26 mouse cellular contexts compared by ENCODE assay signal in the genomic region with DNA sequence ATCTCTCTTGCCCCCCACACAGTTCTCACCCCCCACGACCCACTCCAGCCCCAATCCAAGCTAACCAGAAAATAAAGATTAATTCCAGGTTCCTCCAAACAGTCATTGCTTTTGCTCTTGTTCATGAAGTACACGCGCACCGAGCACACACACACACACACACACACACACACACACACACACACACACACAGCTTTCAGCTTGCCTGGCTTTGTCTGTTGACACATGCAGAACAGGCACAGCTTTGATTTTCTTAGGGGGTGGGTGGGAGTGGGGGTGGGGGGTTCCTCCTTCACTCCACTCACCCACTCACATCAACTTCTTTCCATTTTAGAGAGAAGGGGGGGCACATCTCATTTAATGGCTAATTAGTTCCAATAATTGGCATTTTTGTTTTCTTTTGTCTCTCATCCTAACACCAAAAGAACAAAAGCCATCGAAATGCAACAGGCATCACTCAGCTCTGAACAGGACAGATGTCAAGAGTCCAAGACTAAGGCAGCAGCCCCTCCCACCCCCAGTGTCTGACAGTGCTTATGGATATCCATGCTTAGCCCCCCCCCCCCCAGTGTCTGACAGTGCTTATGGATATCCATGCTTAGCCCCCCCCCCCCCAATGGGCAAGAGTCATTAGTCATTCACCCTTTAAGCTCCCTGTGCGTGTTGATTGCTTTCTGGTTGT. TPM values are rescaled to one million over a fixed set of nuclear protein-coding genes. Genes with fewer than 3 reads are reported as not detected.
DNase-seq lines count a peak whose midpoint lies in the region; ATAC-seq and TF ChIP-seq lines count a peak whose summit lies in the region.
"Had no signal": no experiment of that assay in that cellular context is flagged by ENCODE, and none has a peak within 500 bp of the region (broad histone marks: within the 10 kb centered on the region; RNA-seq: fewer than 3 reads in every experiment).

No protein-coding gene starts in this region.

- H3K4me2 ChIP-seq in midbrain, postnatal 0 days (ENCODE audit: low read depth, low read length, poor library complexity, severe bottlenecking) = no peak overlapping the region
- H3K4me2 ChIP-seq in midbrain, embryonic 11.5 days = no peak overlapping the region
- no peak overlapping the region for H3K4me2 ChIP-seq in lung, postnatal 0 days (replicated peaks; ENCODE audit: low read depth, low read length)
- H3K4me2 ChIP-seq: embryonic facial prominence, embryonic 13.5 days; heart, embryonic 15.5 days; intestine, embryonic 15.5 days; limb, embryonic 12.5 days; liver, embryonic 13.5 days; lung, embryonic 15.5 days; stomach, embryonic 15.5 days had no signal

- H3K36me3 ChIP-seq in midbrain, embryonic 10.5 days = no peaks in the 10 kb centered on the region
- no peaks in the 10 kb centered on the region for H3K36me3 ChIP-seq in midbrain, postnatal 0 days (ENCODE audit: insufficient read depth, low read length)
- no peaks in the 10 kb centered on the region for H3K36me3 ChIP-seq in embryonic facial prominence, embryonic 10.5 days (replicated peaks)
- H3K36me3 ChIP-seq in midbrain, embryonic 11.5 days (ENCODE audit: control insufficient read depth, insufficient read depth, low read length) = no peaks in the 10 kb centered on the region
- no peaks in the 10 kb centered on the region for H3K36me3 ChIP-seq in lung, postnatal 0 days (ENCODE audit: insufficient read depth, low read length)
- H3K36me3 ChIP-seq: embryonic facial prominence, embryonic 13.5 days; G1E; heart, embryonic 15.5 days; intestine, embryonic 15.5 days; limb, embryonic 12.5 days; liver, embryonic 13.5 days; lung, embryonic 15.5 days; stomach, embryonic 15.5 days had no signal

- no peak overlapping the region for H3K9ac ChIP-seq in midbrain, postnatal 0 days (replicated peaks; ENCODE audit: low read length, poor library complexity, severe bottlenecking)
- H3K9ac ChIP-seq in midbrain, embryonic 11.5 days (ENCODE audit: low read length) = no peak overlapping the region
- H3K9ac ChIP-seq in lung, postnatal 0 days (replicated peaks; ENCODE audit: low read depth) = no peak overlapping the region
- H3K9ac ChIP-seq: embryonic facial prominence, embryonic 13.5 days; heart, embryonic 15.5 days; intestine, embryonic 15.5 days; limb, embryonic 12.5 days; liver, embryonic 13.5 days; lung, embryonic 15.5 days; stomach, embryonic 15.5 days had no signal

- H3K4me1 ChIP-seq in midbrain, embryonic 10.5 days = peaks cover 54% of the 10 kb centered on the region
- H3K4me1 ChIP-seq in midbrain, postnatal 0 days (ENCODE audit: insufficient read depth, low read length) = 0 out of 2 replicates have a peak, but pooled peaks cover 3% of the 10 kb centered on the region
- peaks cover 36% of the 10 kb centered on the region for H3K4me1 ChIP-seq in embryonic facial prominence, embryonic 10.5 days
- peaks cover 7% of the 10 kb centered on the region; the same call in 1 of the 2 replicates for H3K4me1 ChIP-seq in midbrain, embryonic 11.5 days (ENCODE audit: control insufficient read depth, insufficient read depth, low read length)
- peaks cover 7% of the 10 kb centered on the region for H3K4me1 ChIP-seq in lung, postnatal 0 days (ENCODE audit: insufficient read depth, low read depth, low read length)

- H3K9me3 ChIP-seq in midbrain, embryonic 10.5 days (replicated peaks) = no peaks in the 10 kb centered on the region
- no peaks in the 10 kb centered on the region for H3K9me3 ChIP-seq in midbrain, postnatal 0 days (ENCODE audit: low read length)
- H3K9me3 ChIP-seq in embryonic facial prominence, embryonic 10.5 days = no peaks in the 10 kb centered on the region
- H3K9me3 ChIP-seq in midbrain, embryonic 11.5 days (ENCODE audit: control insufficient read depth, low read length) = no peaks in the 10 kb centered on the region
- H3K9me3 ChIP-seq in lung, postnatal 0 days (ENCODE audit: low read length) = no peaks in the 10 kb centered on the region
- H3K9me3 ChIP-seq: embryonic facial prominence, embryonic 13.5 days; G1E; heart, embryonic 15.5 days; intestine, embryonic 15.5 days; liver, embryonic 13.5 days; lung, embryonic 15.5 days; stomach, embryonic 15.5 days had no signal

- TF ChIP-seq EP300 in lung, postnatal 0 days (IDR thresholded peaks at IDR 0.05) = no peak

- no peak for ATAC-seq in midbrain, postnatal 0 days (ENCODE audit: low FRiP score)
- peak; percentile 45; the same call in 1 of the 2 replicates for ATAC-seq in midbrain, embryonic 11.5 days (ENCODE audit: low FRiP score)
- no peak for ATAC-seq in lung, postnatal 0 days
- ATAC-seq in frontal cortex, adult (ENCODE audit: low TSS enrichment) = no peak
- ATAC-seq: intestine, embryonic 15.5 days had no signal

- TF ChIP-seq CTCF in midbrain, postnatal 0 days (IDR thresholded peaks at IDR 0.05) = no peak
- TF ChIP-seq CTCF in lung, postnatal 0 days (IDR thresholded peaks at IDR 0.05) = no peak

- under 1% methylated on average over 6 of the region's 6 CpGs for WGBS in midbrain, embryonic 10.5 days
- WGBS in midbrain, postnatal 0 days = 2% methylated on average over 6 of the region's 6 CpGs
- 3% methylated on average over 6 of the region's 6 CpGs for WGBS in embryonic facial prominence, embryonic 10.5 days
- 1% methylated on average over 6 of the region's 6 CpGs for WGBS in midbrain, embryonic 11.5 days
- WGBS in lung, postnatal 0 days = 4% methylated on average over 6 of the region's 6 CpGs

- H3K4me3 ChIP-seq in midbrain, embryonic 10.5 days = no peak overlapping the region
- H3K4me3 ChIP-seq in midbrain, postnatal 0 days (ENCODE audit: low read depth, low read length) = no peak overlapping the region
- no peak overlapping the region for H3K4me3 ChIP-seq in embryonic facial prominence, embryonic 10.5 days
- H3K4me3 ChIP-seq in midbrain, embryonic 11.5 days (ENCODE audit: low read depth, low read length) = no peak overlapping the region
- H3K4me3 ChIP-seq in lung, postnatal 0 days (ENCODE audit: low read depth, low read length) = no peak overlapping the region
- H3K4me3 ChIP-seq: embryonic facial prominence, embryonic 13.5 days; heart, embryonic 15.5 days; intestine, embryonic 15.5 days; limb, embryonic 12.5 days; liver, embryonic 13.5 days; lung, embryonic 15.5 days; stomach, embryonic 15.5 days had no signal

- H3K27ac ChIP-seq in midbrain, embryonic 10.5 days (replicated peaks) = no peak overlapping the region
- no peak overlapping the region for H3K27ac ChIP-seq in midbrain, postnatal 0 days (ENCODE audit: low read depth, low read length)
- no peak overlapping the region for H3K27ac ChIP-seq in embryonic facial prominence, embryonic 10.5 days (replicated peaks)
- H3K27ac ChIP-seq in midbrain, embryonic 11.5 days (ENCODE audit: low read depth, low read length) = no peak overlapping the region
- H3K27ac ChIP-seq in lung, postnatal 0 days (ENCODE audit: low read length) = no peak overlapping the region
- H3K27ac ChIP-seq: embryonic facial prominence, embryonic 13.5 days; heart, embryonic 15.5 days; intestine, embryonic 15.5 days; limb, embryonic 12.5 days; liver, embryonic 13.5 days; lung, embryonic 15.5 days; stomach, embryonic 15.5 days had no signal

- DNase-seq in midbrain, embryonic 10.5 days (ENCODE audit: low spot score) = peak; percentile 47
- DNase-seq in midbrain, postnatal 0 days (ENCODE audit: low spot score) = no peak
- peak; percentile 50 for DNase-seq in embryonic facial prominence, embryonic 10.5 days (ENCODE audit: low spot score)
- peak; percentile 84 for DNase-seq in midbrain, embryonic 11.5 days (ENCODE audit: low spot score, missing footprints)
- peak; percentile 31 for DNase-seq in retina, embryonic 14.5 days (ENCODE audit: low spot score)
- no peak for DNase-seq in lung, postnatal 0 days (ENCODE audit: low spot score)
- no peak for DNase-seq in kidney, postnatal 4 days
- DNase-seq: adrenal gland, postnatal 14 days; cerebellum, adult 11 months; cerebellum, postnatal 25 days; gastrocnemius, postnatal 36 days; heart, postnatal 4 days; kidney, postnatal 36 days; liver, embryonic 13.5 days; thymus, adult 2 months had no signal

- peaks cover 97% of the 10 kb centered on the region for H3K27me3 ChIP-seq in midbrain, embryonic 10.5 days (ENCODE audit: low read depth, poor library complexity, severe bottlenecking)
- H3K27me3 ChIP-seq in midbrain, postnatal 0 days (ENCODE audit: insufficient read depth, low read length) = peaks cover 69% of the 10 kb centered on the region
- H3K27me3 ChIP-seq in embryonic facial prominence, embryonic 10.5 days (replicated peaks; ENCODE audit: low read depth, poor library complexity, severe bottlenecking) = peaks cover 98% of the 10 kb centered on the region
- peaks cover 90% of the 10 kb centered on the region for H3K27me3 ChIP-seq in midbrain, embryonic 11.5 days (ENCODE audit: control insufficient read depth, insufficient read depth, low read length)
- H3K27me3 ChIP-seq in lung, postnatal 0 days (replicated peaks; ENCODE audit: insufficient read depth, low read length) = peaks cover 89% of the 10 kb centered on the region

RNA-seq across cellular contexts. Expression of gene Gata3, which starts 3.6 kb away (rescaled TPM):
- polyA plus RNA-seq in midbrain, embryonic 10.5 days (2016; fragmentation: Nextera tagmentation; extraction: Ambion mirVana) = 10.5 and 28.2 TPM in 2 replicates
- total RNA-seq in midbrain, postnatal 0 days (2014; rRNA removed) = 13.3 and 14.5 TPM in 2 replicates
- 88.9 and 94.6 TPM in 2 replicates for polyA plus RNA-seq in midbrain, postnatal 0 days (2015; fragmentation: Nextera tagmentation; extraction: Ambion mirVana)
- polyA plus RNA-seq in embryonic facial prominence, embryonic 10.5 days (2016; fragmentation: Nextera tagmentation; extraction: Ambion mirVana) = 24.5 and 29.1 TPM in 2 replicates
- polyA plus RNA-seq in midbrain, embryonic 11.5 days (2014; fragmentation: Nextera tagmentation; extraction: Ambion mirVana) = 34.1 and 34.8 TPM in 2 replicates
- 2.4 and 2.7 TPM in 2 replicates for polyA plus RNA-seq in lung, postnatal 0 days (2015; fragmentation: Nextera tagmentation; extraction: Ambion mirVana)

RNA-seq across cellular contexts. Expression of gene 9230102O04Rik, which starts 4.1 kb away (rescaled TPM):
- polyA plus RNA-seq in midbrain, embryonic 10.5 days (2016; fragmentation: Nextera tagmentation; extraction: Ambion mirVana) = 0.47 and 1.2 TPM in 2 replicates
- 0.77 TPM in 1 of 2 replicates, not detected in the other for total RNA-seq in midbrain, postnatal 0 days (2014; rRNA removed)
- 2.2 and 3.6 TPM in 2 replicates for polyA plus RNA-seq in midbrain, postnatal 0 days (2015; fragmentation: Nextera tagmentation; extraction: Ambion mirVana)
- 0.82 TPM in 1 of 2 replicates, not detected in the other for polyA plus RNA-seq in embryonic facial prominence, embryonic 10.5 days (2016; fragmentation: Nextera tagmentation; extraction: Ambion mirVana)
- 1.4 and 1.6 TPM in 2 replicates for polyA plus RNA-seq in midbrain, embryonic 11.5 days (2014; fragmentation: Nextera tagmentation; extraction: Ambion mirVana)
- polyA plus RNA-seq in lung, postnatal 0 days (2015; fragmentation: Nextera tagmentation; extraction: Ambion mirVana) = not detected in 2 replicates
- total RNA-seq: adrenal gland, postnatal 14 days; gastrocnemius, postnatal 36 days; heart, adult 8-10 months; heart, postnatal 4 days; layer of hippocampus, postnatal 14 days; neutrophil, adult 5-6 weeks had no signal
- polyA plus RNA-seq: heart, embryonic 15.5 days; intestine, embryonic 15.5 days; limb, embryonic 12.5 days; liver, embryonic 13.5 days; lung, embryonic 15.5 days; stomach, embryonic 15.5 days; thymus, adult 2 months had no signal

RNA-seq across cellular contexts. Expression of gene 4930412O13Rik, which starts 12.4 kb away (rescaled TPM):
- 0.31 and 1.1 TPM in 2 replicates for polyA plus RNA-seq in midbrain, embryonic 10.5 days (2016; fragmentation: Nextera tagmentation; extraction: Ambion mirVana)
- 0.11 and 0.66 TPM in 2 replicates for total RNA-seq in midbrain, postnatal 0 days (2014; rRNA removed)
- 2.0 TPM in 2 replicates for polyA plus RNA-seq in midbrain, postnatal 0 days (2015; fragmentation: Nextera tagmentation; extraction: Ambion mirVana)
- polyA plus RNA-seq in embryonic facial prominence, embryonic 10.5 days (2016; fragmentation: Nextera tagmentation; extraction: Ambion mirVana) = 2.3 TPM in 2 replicates
- 0.20 and 1.2 TPM in 2 replicates for polyA plus RNA-seq in midbrain, embryonic 11.5 days (2014; fragmentation: Nextera tagmentation; extraction: Ambion mirVana)
- polyA plus RNA-seq in lung, postnatal 0 days (2015; fragmentation: Nextera tagmentation; extraction: Ambion mirVana) = not detected in 2 replicates
- total RNA-seq: G1E; gastrocnemius, postnatal 36 days; heart, adult 8-10 months; heart, postnatal 4 days; layer of hippocampus, postnatal 14 days; neutrophil, adult 5-6 weeks had no signal
- polyA plus RNA-seq: embryonic facial prominence, embryonic 13.5 days; G1E; intestine, embryonic 15.5 days; limb, embryonic 12.5 days; liver, embryonic 13.5 days; lung, embryonic 15.5 days; stomach, embryonic 15.5 days; thymus, adult 2 months had no signal

Comparison
In these comparisons a context has a peak if more than half of its experiments do, and no peak if none do; other contexts are left out.
1. DNase-seq: peak in midbrain, embryonic 10.5 days (single experiment), embryonic facial prominence, embryonic 10.5 days (single experiment), midbrain, embryonic 11.5 days (single experiment) and retina, embryonic 14.5 days (single experiment); none in midbrain, postnatal 0 days (single experiment), lung, postnatal 0 days (single experiment) and kidney, postnatal 4 days (0 of 2).